Mouse (Mus musculus): Measurements from ENCODE around the gene 5730522E02Rik. TPM values are rescaled to one million over a fixed set of nuclear protein-coding genes. Genes with fewer than 3 reads are reported as not detected.

5730522E02Rik gene
- polyA plus RNA-seq, 1 experiment from 2014 or later, result 1.5 TPM

GRCm38 (mm10) chr11:25644767-25645622, 565.6 kb downstream of the 5730522E02Rik start:
- no peaks in the 10 kb centered on the region for H3K36me3 ChIP-seq
- ATAC-seq (ENCODE audit: extremely low read depth, insufficient number of reproducible peaks, low FRiP score, low TSS enrichment), result no peak
- H3K9ac ChIP-seq, result no peak overlapping the region
- H3K4me1 ChIP-seq, result no peaks in the 10 kb centered on the region
- H3K4me2 ChIP-seq, result peak overlapping the region; percentile 58
- H3K27me3 ChIP-seq (replicated peaks), result no peaks in the 10 kb centered on the region; the same call in 1 of the 2 replicates
- H3K4me3 ChIP-seq, result peak overlapping the region; percentile 35
- H3K27ac ChIP-seq (replicated peaks), result no peak overlapping the region
- 56% methylated on average over 22 of the region's 22 CpGs for WGBS
- H3K9me3 ChIP-seq, result no peaks in the 10 kb centered on the region

GRCm38 (mm10) chr11:25606886-25607285, 603.7 kb downstream of the 5730522E02Rik start:
- Histone ChIP-seq H3K27me3 (replicated peaks) (no peaks in the 10 kb centered on the region), H3K4me2 (no peak overlapping the region), H3K9me3 (no peaks in the 10 kb centered on the region), H3K27ac (replicated peaks) (no peak overlapping the region), H3K9ac (no peak overlapping the region), H3K36me3 (no peaks in the 10 kb centered on the region), H3K4me1 (no peaks in the 10 kb centered on the region), H3K4me3 (no peak overlapping the region)
- ATAC-seq (ENCODE audit: extremely low read depth, insufficient number of reproducible peaks, low FRiP score, low TSS enrichment), result no peak
- WGBS, result 67% methylated on average over 2 of the region's 2 CpGs

- WGBS, result 83% methylated on average over 5 of the region's 5 CpGs
- Histone ChIP-seq H3K4me2 (no peak overlapping the region), H3K4me3 (no peak overlapping the region), H3K27me3 (replicated peaks) (no peaks in the 10 kb centered on the region), H3K27ac (replicated peaks) (no peak overlapping the region), H3K9me3 (no peaks in the 10 kb centered on the region), H3K4me1 (no peaks in the 10 kb centered on the region), H3K9ac (no peak overlapping the region), H3K36me3 (no peaks in the 10 kb centered on the region)
- no peak; the same call in 1 of the 2 replicates for ATAC-seq (ENCODE audit: extremely low read depth, insufficient number of reproducible peaks, low FRiP score, low TSS enrichment)
These were observed 610.5 kb downstream of the 5730522E02Rik start for GRCm38 (mm10) chr11:25600030-25600429.

- H3K4me1 ChIP-seq, result peaks cover 12% of the 10 kb centered on the region
- no peak for ATAC-seq (ENCODE audit: extremely low read depth, insufficient number of reproducible peaks, low FRiP score, low TSS enrichment)
- WGBS, result 66% methylated on average over 6 of the region's 6 CpGs
These were observed 615.3 kb downstream of the 5730522E02Rik start for GRCm38 (mm10) chr11:25595303-25595702.

GRCm38 (mm10) chr11:25594780-25595179, 615.8 kb downstream of the 5730522E02Rik start:
- H3K9ac ChIP-seq, result no peak overlapping the region
- H3K27me3 ChIP-seq (replicated peaks), result no peaks in the 10 kb centered on the region
- H3K9me3 ChIP-seq, result no peaks in the 10 kb centered on the region
- no peaks in the 10 kb centered on the region for H3K36me3 ChIP-seq
- ATAC-seq (ENCODE audit: extremely low read depth, insufficient number of reproducible peaks, low FRiP score, low TSS enrichment), result no peak
- peaks cover 17% of the 10 kb centered on the region for H3K4me1 ChIP-seq
- no peak overlapping the region for H3K4me3 ChIP-seq
- 57% methylated on average over 3 of the region's 3 CpGs for WGBS
- H3K4me2 ChIP-seq, result no peak overlapping the region
- H3K27ac ChIP-seq (replicated peaks), result no peak overlapping the region

More at GRCm38 (mm10) chr11:25595303-25595702, 615.3 kb downstream of the 5730522E02Rik start:
- Histone ChIP-seq H3K4me3 (no peak overlapping the region), H3K9ac (no peak overlapping the region), H3K27me3 (replicated peaks) (no peaks in the 10 kb centered on the region), H3K36me3 (no peaks in the 10 kb centered on the region), H3K4me2 (no peak overlapping the region), H3K27ac (replicated peaks) (no peak overlapping the region), H3K9me3 (no peaks in the 10 kb centered on the region)

- no peak for ATAC-seq (ENCODE audit: extremely low read depth, insufficient number of reproducible peaks, low FRiP score, low TSS enrichment)
- no peak overlapping the region for H3K4me2 ChIP-seq
- no peaks in the 10 kb centered on the region for H3K36me3 ChIP-seq
- peaks cover 18% of the 10 kb centered on the region for H3K4me1 ChIP-seq
- H3K4me3 ChIP-seq, result no peak overlapping the region
- no peak overlapping the region for H3K9ac ChIP-seq
- H3K9me3 ChIP-seq, result no peaks in the 10 kb centered on the region
- H3K27me3 ChIP-seq (replicated peaks), result no peaks in the 10 kb centered on the region
- no peak overlapping the region for H3K27ac ChIP-seq (replicated peaks)
- 24% methylated on average over 3 of the region's 3 CpGs for WGBS
These were observed 618.3 kb downstream of the 5730522E02Rik start for GRCm38 (mm10) chr11:25592268-25592667.

- WGBS, result 34% methylated on average over 4 of the region's 4 CpGs
- Histone ChIP-seq H3K27me3 (replicated peaks) (no peaks in the 10 kb centered on the region), H3K27ac (replicated peaks) (no peak overlapping the region), H3K4me2 (no peak overlapping the region), H3K9ac (no peak overlapping the region), H3K4me3 (no peak overlapping the region), H3K36me3 (no peaks in the 10 kb centered on the region), H3K4me1 (peaks cover 18% of the 10 kb centered on the region), H3K9me3 (no peaks in the 10 kb centered on the region)
- ATAC-seq (ENCODE audit: extremely low read depth, insufficient number of reproducible peaks, low FRiP score, low TSS enrichment), result no peak; the same call in 1 of the 2 replicates
These were observed 620.3 kb downstream of the 5730522E02Rik start for GRCm38 (mm10) chr11:25590215-25590614.

- Histone ChIP-seq H3K9me3 (no peaks in the 10 kb centered on the region), H3K27me3 (replicated peaks) (no peaks in the 10 kb centered on the region), H3K4me3 (no peak overlapping the region), H3K4me1 (peaks cover 18% of the 10 kb centered on the region), H3K27ac (replicated peaks) (no peak overlapping the region), H3K36me3 (no peaks in the 10 kb centered on the region), H3K9ac (no peak overlapping the region), H3K4me2 (no peak overlapping the region)
- WGBS, result 54% methylated on average over 1 of the region's 1 CpGs
- ATAC-seq (ENCODE audit: extremely low read depth, insufficient number of reproducible peaks, low FRiP score, low TSS enrichment), result no peak
These were observed 621.1 kb downstream of the 5730522E02Rik start for GRCm38 (mm10) chr11:25589509-25589908.

- H3K27me3 ChIP-seq (replicated peaks), result no peaks in the 10 kb centered on the region
- H3K4me2 ChIP-seq, result no peak overlapping the region
- no peaks in the 10 kb centered on the region for H3K9me3 ChIP-seq
- no peak overlapping the region for H3K4me3 ChIP-seq
- H3K27ac ChIP-seq (replicated peaks), result no peak overlapping the region
- WGBS, result 90% methylated on average over 9 of the region's 9 CpGs
- H3K4me1 ChIP-seq, result no peaks in the 10 kb centered on the region
- no peak overlapping the region for H3K9ac ChIP-seq
- ATAC-seq (ENCODE audit: extremely low read depth, insufficient number of reproducible peaks, low FRiP score, low TSS enrichment), result no peak
- no peaks in the 10 kb centered on the region for H3K36me3 ChIP-seq
These were observed 636.5 kb downstream of the 5730522E02Rik start for GRCm38 (mm10) chr11:25574129-25574465.

- WGBS, result 60% methylated on average over 7 of the region's 7 CpGs
- Histone ChIP-seq H3K9me3 (no peaks in the 10 kb centered on the region), H3K27me3 (replicated peaks) (no peaks in the 10 kb centered on the region), H3K4me1 (no peaks in the 10 kb centered on the region), H3K4me2 (no peak overlapping the region), H3K27ac (replicated peaks) (no peak overlapping the region), H3K36me3 (no peaks in the 10 kb centered on the region), H3K4me3 (no peak overlapping the region), H3K9ac (no peak overlapping the region)
- no peak for ATAC-seq (ENCODE audit: extremely low read depth, insufficient number of reproducible peaks, low FRiP score, low TSS enrichment)
These were observed 637.0 kb downstream of the 5730522E02Rik start for GRCm38 (mm10) chr11:25573408-25574128.

- Histone ChIP-seq H3K9me3 (no peaks in the 10 kb centered on the region), H3K4me2 (no peak overlapping the region), H3K4me3 (no peak overlapping the region), H3K9ac (no peak overlapping the region), H3K36me3 (no peaks in the 10 kb centered on the region), H3K27me3 (replicated peaks) (no peaks in the 10 kb centered on the region), H3K27ac (replicated peaks) (no peak overlapping the region), H3K4me1 (no peaks in the 10 kb centered on the region)
- no peak for ATAC-seq (ENCODE audit: extremely low read depth, insufficient number of reproducible peaks, low FRiP score, low TSS enrichment)
- WGBS, result 53% methylated on average over 2 of the region's 2 CpGs
These were observed 639.2 kb downstream of the 5730522E02Rik start for GRCm38 (mm10) chr11:25571396-25571795.
